Mouse (Mus musculus): Measurements from ENCODE around the gene Tmem221. TPM values are rescaled to one million over a fixed set of nuclear protein-coding genes. Genes with fewer than 3 reads are reported as not detected.
"Not testable (repeated sequence)": the region's sequence is repeated elsewhere in the genome, so short reads cannot be mapped to it uniquely, and the experiment has no call there.

The Tmem221 gene
- total and polyA plus RNA-seq, 2 experiments from 2014 or later = 0.08 to 0.37 TPM

DNA sequence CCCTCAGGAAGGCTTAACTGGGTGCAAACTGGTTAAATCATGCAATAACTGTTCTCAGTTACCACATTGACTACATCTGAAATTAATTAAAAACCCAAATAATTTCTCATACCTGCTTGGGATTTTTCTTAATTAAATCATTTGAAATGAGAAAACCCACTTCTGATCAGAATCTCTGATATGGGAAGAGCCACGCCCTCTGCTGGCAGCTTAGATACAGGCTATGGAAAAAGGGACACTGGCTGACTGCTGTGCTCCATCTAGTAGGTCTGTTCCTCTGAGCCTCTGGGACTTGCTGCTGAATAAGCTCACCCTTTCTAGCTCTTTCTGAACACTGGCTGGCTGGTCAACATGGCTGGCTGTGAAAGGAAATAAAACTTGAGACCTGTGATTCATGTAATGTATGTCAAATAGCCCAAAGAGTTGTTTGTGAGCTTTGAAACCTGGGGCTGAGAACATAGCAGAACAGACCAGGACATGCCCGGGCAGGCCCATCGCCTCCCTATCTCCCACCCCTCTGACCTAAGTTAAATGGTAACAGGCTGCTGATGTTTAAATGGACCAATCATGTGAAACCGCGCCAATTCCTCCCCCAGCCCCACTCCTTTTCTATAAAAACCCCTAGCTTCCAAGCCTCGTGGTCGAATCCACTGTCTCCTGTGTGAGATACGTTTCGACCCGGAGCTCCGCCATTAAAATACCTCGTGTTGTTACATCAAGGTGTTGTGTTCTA is 27.8 kb downstream of the Tmem221 start:
- peak; percentile 26; the same call in 1 of the 2 replicates for TF ChIP-seq CTCF (IDR thresholded peaks at IDR 0.05; ENCODE audit: low read depth)
- H3K4me3 ChIP-seq (ENCODE audit: low read depth, low read length); DNase-seq (ENCODE audit: low spot score); H3K9me3 ChIP-seq (replicated peaks; ENCODE audit: control insufficient read depth, low read length); H3K27ac ChIP-seq (ENCODE audit: low read depth); H3K4me2 ChIP-seq (ENCODE audit: low read depth, low read length); ATAC-seq (ENCODE audit: insufficient read depth, low read depth); H3K9ac ChIP-seq (replicated peaks; ENCODE audit: low read depth, low read length); H3K36me3 ChIP-seq (replicated peaks; ENCODE audit: control insufficient read depth, insufficient read depth, low read length); H3K27me3 ChIP-seq (ENCODE audit: control insufficient read depth, insufficient read depth, low read length): not testable (repeated sequence)
- 63% methylated on average over 4 of the region's 12 CpGs for WGBS
- H3K4me1 ChIP-seq (ENCODE audit: control insufficient read depth, insufficient read depth) = peaks cover 24% of the 10 kb centered on the region

- Histone ChIP-seq H3K27ac (ENCODE audit: low read depth) (peak overlapping the region; percentile 96), H3K4me3 (ENCODE audit: low read depth, low read length) (no peak overlapping the region), H3K4me2 (ENCODE audit: low read depth, low read length) (no peak overlapping the region), H3K27me3 (ENCODE audit: control insufficient read depth, insufficient read depth, low read length) (peaks cover 8% of the 10 kb centered on the region), H3K9me3 (replicated peaks; ENCODE audit: control insufficient read depth, low read length) (no peaks in the 10 kb centered on the region), H3K4me1 (ENCODE audit: control insufficient read depth, insufficient read depth) (peaks cover 19% of the 10 kb centered on the region), H3K36me3 (replicated peaks; ENCODE audit: control insufficient read depth, insufficient read depth, low read length) (no peaks in the 10 kb centered on the region), H3K9ac (replicated peaks; ENCODE audit: low read depth, low read length) (no peak overlapping the region)
- TF ChIP-seq CTCF (IDR thresholded peaks at IDR 0.05; ENCODE audit: low read depth) (no peak), EP300 (IDR thresholded peaks at IDR 0.05; ENCODE audit: low read depth) (peak; percentile 18; the same call in 1 of the 2 replicates)
- ATAC-seq (ENCODE audit: insufficient read depth, low read depth) (peak; percentile 75), DNase-seq (ENCODE audit: low spot score) (peak; percentile 71)
- WGBS = 58% methylated on average over 11 of the region's 11 CpGs
These were observed 30.2 kb downstream of the Tmem221 start for GRCm38 (mm10) chr8:71528362-71529073.

GRCm38 (mm10) chr8:71527162-71527870 is 31.4 kb downstream of the Tmem221 start:
- WGBS = 34% methylated on average over 3 of the region's 3 CpGs
- no peak overlapping the region for H3K9ac ChIP-seq (replicated peaks; ENCODE audit: low read depth, low read length)
- no peak overlapping the region for H3K4me2 ChIP-seq (ENCODE audit: low read depth, low read length)
- no peak for TF ChIP-seq EP300 (IDR thresholded peaks at IDR 0.05; ENCODE audit: low read depth)
- H3K27me3 ChIP-seq (ENCODE audit: control insufficient read depth, insufficient read depth, low read length) = peaks cover 8% of the 10 kb centered on the region
- no peaks in the 10 kb centered on the region for H3K9me3 ChIP-seq (replicated peaks; ENCODE audit: control insufficient read depth, low read length)
- no peak overlapping the region for H3K4me3 ChIP-seq (ENCODE audit: low read depth, low read length)
- peak; percentile 31; the same call in 1 of the 2 replicates for ATAC-seq (ENCODE audit: insufficient read depth, low read depth)
- peak overlapping the region; percentile 96 for H3K27ac ChIP-seq (ENCODE audit: low read depth)
- H3K4me1 ChIP-seq (ENCODE audit: control insufficient read depth, insufficient read depth) = peaks cover 19% of the 10 kb centered on the region
- H3K36me3 ChIP-seq (replicated peaks; ENCODE audit: control insufficient read depth, insufficient read depth, low read length) = no peaks in the 10 kb centered on the region
- DNase-seq (ENCODE audit: low spot score) = peak; percentile 54

DNA sequence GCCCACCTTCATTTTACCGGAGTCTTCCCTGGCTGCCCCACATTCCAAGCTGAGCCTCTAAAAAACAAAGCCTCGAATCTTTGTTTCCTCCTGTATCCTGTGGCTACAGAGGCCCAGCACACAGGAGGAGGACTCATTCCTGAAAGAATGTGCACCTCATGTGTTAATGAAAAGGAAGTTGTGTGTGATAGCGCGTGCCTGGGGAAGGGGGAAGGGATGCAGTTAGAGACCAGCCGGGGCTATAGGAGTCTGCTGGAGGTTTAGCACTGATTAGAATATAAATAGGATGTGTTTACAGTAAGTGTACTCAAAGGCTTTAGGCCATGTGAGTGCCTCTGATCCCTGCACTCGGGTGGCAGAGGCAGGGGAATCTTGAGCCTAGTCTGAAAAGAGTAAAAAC is 32.4 kb downstream of the Tmem221 start:
- Histone ChIP-seq H3K4me1 (ENCODE audit: control insufficient read depth, insufficient read depth) (peaks cover 22% of the 10 kb centered on the region), H3K36me3 (replicated peaks; ENCODE audit: control insufficient read depth, insufficient read depth, low read length) (no peaks in the 10 kb centered on the region), H3K4me3 (ENCODE audit: low read depth, low read length) (no peak overlapping the region), H3K27me3 (ENCODE audit: control insufficient read depth, insufficient read depth, low read length) (peaks cover 8% of the 10 kb centered on the region), H3K27ac (ENCODE audit: low read depth) (peak overlapping the region; percentile 96), H3K9me3 (replicated peaks; ENCODE audit: control insufficient read depth, low read length) (no peaks in the 10 kb centered on the region), H3K9ac (replicated peaks; ENCODE audit: low read depth, low read length) (no peak overlapping the region), H3K4me2 (ENCODE audit: low read depth, low read length) (no peak overlapping the region)
- TF ChIP-seq EP300 (IDR thresholded peaks at IDR 0.05; ENCODE audit: low read depth) = no peak
- no peak for TF ChIP-seq CTCF (IDR thresholded peaks at IDR 0.05; ENCODE audit: low read depth)
- peak; percentile 66 for DNase-seq (ENCODE audit: low spot score)
- 22% methylated on average over 6 of the region's 6 CpGs for WGBS
- peak; percentile 14; the same call in 1 of the 2 replicates for ATAC-seq (ENCODE audit: insufficient read depth, low read depth)

- H3K4me2 ChIP-seq (ENCODE audit: low read depth, low read length) = peak within 1 kb of the TSS; percentile 35
- peaks cover 14% of the 10 kb centered on the region for H3K27me3 ChIP-seq (ENCODE audit: control insufficient read depth, insufficient read depth, low read length)
- H3K36me3 ChIP-seq (replicated peaks; ENCODE audit: control insufficient read depth, insufficient read depth, low read length) = no peaks in the 10 kb centered on the region
- no peak within 1 kb of the TSS for H3K4me3 ChIP-seq (ENCODE audit: low read depth, low read length)
- H3K27ac ChIP-seq (ENCODE audit: low read depth) = peak within 1 kb of the TSS; percentile 96
- H3K4me1 ChIP-seq (ENCODE audit: control insufficient read depth, insufficient read depth) = peaks cover 23% of the 10 kb centered on the region
- TF ChIP-seq EP300 (IDR thresholded peaks at IDR 0.05; ENCODE audit: low read depth) (no peak), CTCF (IDR thresholded peaks at IDR 0.05; ENCODE audit: low read depth) (no peak)
- DNase-seq (ENCODE audit: low spot score) (no peak), ATAC-seq (ENCODE audit: insufficient read depth, low read depth) (no peak)
- peak within 1 kb of the TSS; percentile 18; the same call in 1 of the 2 replicates for H3K9ac ChIP-seq (replicated peaks; ENCODE audit: low read depth, low read length)
- 24% methylated on average over 46 of the region's 46 CpGs for WGBS
- no peaks in the 10 kb centered on the region for H3K9me3 ChIP-seq (replicated peaks; ENCODE audit: control insufficient read depth, low read length)
These were observed 33.2 kb downstream of the Tmem221 start, which contains the start of gene Ccdc194 for GRCm38 (mm10) chr8:71525226-71526050. Gene Ccdc194, minus strand, starts transcription at chr8:71525711.

Data from heart, postnatal 0 days (tissue).